Mouse (Mus musculus): Measurements from ENCODE around the gene Sh3glb1. TPM values are rescaled to one million over a fixed set of nuclear protein-coding genes. Genes with fewer than 3 reads are reported as not detected.
"Not testable (repeated sequence)": the region's sequence is repeated elsewhere in the genome, so short reads cannot be mapped to it uniquely, and the experiment has no call there.

Sh3glb1 gene
- 100 to 1,000 TPM; 107 to 113 TPM for total RNA-seq (2021)

DNA sequence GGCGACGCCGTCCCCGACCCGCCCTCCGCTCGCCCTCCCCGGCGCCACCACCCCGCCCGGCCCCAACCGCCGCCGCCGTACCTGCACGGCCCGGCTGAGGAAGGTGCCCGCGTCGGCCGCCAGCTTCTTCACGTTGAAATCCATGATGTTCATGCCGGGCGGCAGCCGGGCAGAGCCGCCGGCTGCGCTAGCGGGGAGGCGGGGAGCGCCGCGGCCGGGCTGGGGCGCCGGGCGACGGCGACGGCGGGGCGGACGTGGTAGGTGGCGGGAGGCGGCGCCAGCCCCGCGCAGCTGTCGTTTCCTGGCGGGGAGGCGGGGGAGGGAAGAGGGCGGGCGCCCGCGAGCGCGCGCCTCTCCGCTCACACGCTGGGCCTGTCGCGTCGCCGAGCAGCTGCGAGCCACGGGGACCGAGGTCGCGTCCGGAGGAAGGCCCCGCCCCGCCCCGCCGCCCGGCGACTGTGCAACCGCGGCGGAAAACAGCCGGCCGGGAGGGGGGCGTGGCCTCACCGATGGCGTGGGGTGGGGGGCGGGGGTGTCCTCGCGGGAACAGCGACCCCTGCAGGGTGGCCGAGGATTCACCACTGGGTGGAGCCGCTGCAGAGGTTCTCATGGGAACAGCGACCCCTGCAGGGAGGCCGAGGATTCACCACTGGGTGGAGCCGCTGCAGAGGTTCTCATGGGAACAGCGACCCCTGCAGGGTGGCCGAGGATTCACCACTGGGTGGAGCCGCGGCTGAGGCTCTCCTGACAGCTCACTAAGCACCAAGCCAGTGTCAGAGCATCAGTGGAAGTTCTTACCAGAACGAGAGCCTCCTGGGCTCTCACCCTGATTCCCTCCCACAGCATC is at the start of gene Sh3glb1:
Sh3glb1 (minus strand) TSS at position 435 of the 847 bp plus-strand sequence.
- DNase-seq (ENCODE audit: extremely low spot score in 1 of 2, low spot score in 2 of 2) = peak; percentile 93 to 97
- intact Hi-C loops (cut with DNase I) = loop anchor here (10.0 kb wide), 1 partner anchor 265 kb away; no protein-coding TSS in a partner anchor

DNA sequence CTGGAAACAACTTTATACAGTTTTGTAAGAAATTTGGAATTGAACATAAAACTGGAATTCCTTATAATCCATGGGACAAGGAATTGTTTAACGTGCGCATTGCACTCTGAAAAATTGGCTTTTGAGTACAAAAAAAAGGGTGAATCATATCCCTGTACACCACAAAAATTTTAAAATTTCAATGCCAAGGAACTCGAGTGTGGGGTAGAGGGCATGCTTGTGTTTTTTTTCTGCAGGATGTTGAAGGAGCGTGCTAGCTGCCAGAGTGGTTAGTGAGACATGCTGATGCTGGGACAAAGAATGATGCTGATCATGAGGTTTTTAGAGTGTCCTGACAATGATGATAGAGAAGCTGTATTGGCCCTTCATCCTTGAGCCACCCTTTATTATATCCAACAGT is 45.0 kb upstream of the Sh3glb1 start:
- no peak for DNase-seq (ENCODE audit: extremely low spot score in 1 of 2, low spot score in 2 of 2)
- intact Hi-C loops (cut with DNase I) = no loop called here

DNA sequence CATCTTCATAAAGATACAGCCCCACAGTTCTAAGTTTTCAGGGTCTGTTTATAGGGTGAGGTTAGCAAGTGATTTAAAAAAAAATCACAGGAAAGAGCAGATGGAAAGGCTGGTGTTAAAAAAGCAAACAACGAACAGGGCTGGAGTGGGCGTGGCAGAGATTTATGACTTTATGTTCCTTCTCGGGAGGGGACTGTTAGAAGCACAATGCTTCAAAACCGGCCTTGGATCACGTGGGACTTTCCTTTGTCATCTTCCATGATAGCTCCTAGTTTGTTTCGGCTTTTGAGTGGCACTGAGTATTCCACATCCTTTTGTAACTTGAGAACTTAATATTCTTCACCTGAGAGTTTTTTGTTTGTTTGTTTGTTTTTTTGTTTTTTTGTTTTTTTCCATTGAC is 41.3 kb upstream of the Sh3glb1 start:
- DNase-seq (ENCODE audit: extremely low spot score in 1 of 2, low spot score in 2 of 2) = no peak
- intact Hi-C loops (cut with DNase I) = no loop called here

DNA sequence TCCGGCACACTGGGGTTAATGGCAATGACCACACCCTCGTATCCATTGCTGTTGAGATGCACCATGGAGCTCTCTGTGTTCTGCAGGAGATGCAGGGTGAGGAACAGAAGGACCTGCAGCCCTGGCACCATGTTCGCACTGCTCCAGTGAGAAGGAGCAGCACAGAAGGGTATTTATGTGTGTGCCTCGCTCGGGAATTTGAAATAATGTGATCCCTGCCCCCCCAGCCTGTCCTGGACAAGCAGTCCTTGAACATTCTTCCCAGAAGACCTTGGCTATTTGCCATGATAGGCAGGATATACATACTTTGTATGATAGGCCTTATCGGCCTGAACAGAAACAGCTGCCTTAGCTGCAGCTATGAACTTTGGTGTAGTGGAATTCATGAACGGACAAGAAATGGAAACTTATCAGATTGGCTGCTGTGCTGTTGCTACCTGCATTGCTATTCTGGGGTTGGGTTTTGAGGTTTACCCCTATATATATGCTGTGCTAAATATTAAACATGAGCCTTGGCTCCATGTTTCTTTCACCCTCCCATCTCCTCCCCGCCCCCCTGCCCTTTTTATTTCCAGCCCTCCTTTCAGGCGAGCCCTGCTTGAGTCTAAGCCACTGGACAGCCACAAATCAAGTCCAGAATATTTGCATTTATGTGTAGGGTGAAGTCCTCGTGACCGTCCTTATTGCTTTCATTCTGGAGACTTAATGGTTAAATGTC is 40.6 kb upstream of the Sh3glb1 start, which contains the start of gene Clca3a1:
Clca3a1 (minus strand) TSS at position 386 of the 718 bp plus-strand sequence.
- intact Hi-C loops (cut with DNase I) = no loop called here
- DNase-seq (ENCODE audit: extremely low spot score in 1 of 2, low spot score in 2 of 2) = no peak

DNA sequence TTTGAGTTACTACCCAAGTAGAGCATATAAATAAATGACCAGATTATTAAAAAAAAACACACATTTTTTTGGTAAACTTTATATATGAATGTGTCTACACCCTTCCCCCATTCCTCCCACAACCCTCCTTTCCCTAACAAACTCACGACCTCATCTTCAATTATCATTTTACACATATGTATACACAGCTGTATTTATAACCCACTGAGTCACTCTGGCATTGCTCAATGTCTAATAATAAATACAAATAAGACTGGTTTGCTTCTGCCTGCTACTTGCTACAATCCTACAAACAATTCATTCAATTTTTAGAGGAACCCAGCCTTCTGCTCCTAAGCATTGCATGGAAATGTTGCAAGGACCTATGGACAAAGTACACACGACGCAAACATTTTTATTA is 39.6 kb upstream of the Sh3glb1 start:
- intact Hi-C loops (cut with DNase I) = loop anchor here (10.0 kb wide), 1 partner anchor 55 kb away; the partner anchor contains the start of gene Clca3a2
- no peak for DNase-seq (ENCODE audit: extremely low spot score in 1 of 2, low spot score in 2 of 2)

DNA sequence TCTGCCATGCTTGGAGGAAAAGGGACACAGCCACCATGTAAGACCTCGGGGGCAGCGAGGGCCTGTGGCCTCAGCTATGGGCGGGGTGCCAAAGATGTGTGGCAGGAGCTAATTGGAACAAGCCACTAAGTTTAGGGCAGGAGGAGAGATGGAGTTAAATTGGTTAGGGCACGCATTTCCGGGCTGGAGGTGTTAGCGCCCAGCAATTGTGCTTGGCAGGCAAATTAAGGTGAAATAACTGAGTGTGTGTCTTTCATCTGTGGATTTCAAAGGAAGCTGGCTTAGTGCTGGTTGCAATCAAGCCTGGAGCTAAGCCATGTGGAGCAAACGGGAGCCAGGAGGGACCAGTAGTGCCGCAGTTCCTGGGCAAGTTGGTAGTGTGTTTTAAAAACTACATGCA is 36.0 kb upstream of the Sh3glb1 start:
- intact Hi-C loops (cut with DNase I) = loop anchor here (10.0 kb wide), 1 partner anchor 59 kb away; the partner anchor contains the start of gene Clca3a2

DNA sequence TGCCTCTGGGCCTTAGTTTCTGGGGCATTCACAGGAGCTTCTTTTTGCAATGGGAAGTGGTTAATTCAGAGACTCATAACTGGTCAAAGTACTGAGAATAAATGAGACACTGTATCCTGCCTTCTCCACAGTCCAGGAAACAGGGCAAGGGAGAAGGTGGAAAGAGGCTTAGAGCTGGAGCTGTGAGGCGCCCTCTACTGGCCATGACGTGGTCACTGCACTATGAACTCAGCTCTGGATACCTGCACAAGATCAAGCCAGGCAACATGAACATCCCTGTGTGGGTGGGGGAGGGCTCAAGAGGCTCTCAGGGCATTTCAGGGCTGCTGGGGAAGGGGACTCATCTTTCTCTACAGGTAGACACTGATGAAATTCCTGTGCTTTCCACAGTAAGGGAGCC is 33.0 kb upstream of the Sh3glb1 start:
- intact Hi-C loops (cut with DNase I) = loop anchor here (10.0 kb wide), 1 partner anchor 62 kb away; the partner anchor contains the start of gene Clca3a2
- no peak for DNase-seq (ENCODE audit: extremely low spot score in 1 of 2, low spot score in 2 of 2)

More for the DNA sequence above, 36.0 kb upstream of the Sh3glb1 start:
- DNase-seq (ENCODE audit: extremely low spot score in 1 of 2, low spot score in 2 of 2) = peak in 1 of 2 experiments; percentile 38

DNA sequence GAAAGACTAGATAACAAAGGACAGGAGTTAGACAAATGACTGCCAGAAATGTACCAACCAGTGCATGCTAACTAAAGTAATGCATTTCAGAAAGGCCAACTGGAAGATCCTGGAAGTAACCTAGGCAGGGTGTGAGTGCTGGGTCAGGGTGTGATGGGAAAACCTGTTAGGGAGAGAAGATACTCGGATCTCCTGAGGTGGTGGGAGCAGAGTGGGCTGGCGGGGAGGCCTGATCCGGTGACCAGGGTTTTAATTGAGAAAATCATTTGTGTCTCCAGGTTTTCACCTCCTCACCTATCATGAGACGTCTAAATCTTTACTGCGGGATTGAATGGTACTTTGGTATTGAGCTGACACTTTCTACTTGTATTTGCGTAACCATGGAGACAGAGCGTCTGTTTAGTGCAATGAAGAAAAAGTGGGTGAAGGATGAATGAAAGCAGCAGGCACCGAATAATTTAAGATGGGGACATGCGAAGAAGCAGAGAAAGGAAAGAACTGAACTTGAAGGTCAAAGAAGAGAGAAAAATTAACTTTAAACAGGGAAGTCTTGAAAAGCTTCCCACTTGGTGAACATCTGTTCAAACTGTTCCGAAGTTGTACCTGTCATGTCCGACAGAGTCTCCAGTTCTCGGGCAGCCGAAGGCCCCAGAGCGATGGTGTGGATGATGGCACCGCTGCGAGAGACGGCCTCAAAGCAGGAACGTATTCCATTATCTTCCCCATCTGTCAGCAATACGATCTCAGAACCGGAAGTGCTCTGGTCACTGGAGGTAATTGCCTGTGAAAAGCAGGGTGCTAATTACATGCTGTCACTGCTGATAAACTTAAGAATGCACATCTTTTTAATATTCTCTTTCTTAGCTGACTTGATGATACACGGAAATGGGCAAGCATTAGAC is 29.2 kb upstream of the Sh3glb1 start:
- DNase-seq (ENCODE audit: extremely low spot score in 1 of 2, low spot score in 2 of 2); intact Hi-C loops (cut with DNase I): not testable (repeated sequence)

DNA sequence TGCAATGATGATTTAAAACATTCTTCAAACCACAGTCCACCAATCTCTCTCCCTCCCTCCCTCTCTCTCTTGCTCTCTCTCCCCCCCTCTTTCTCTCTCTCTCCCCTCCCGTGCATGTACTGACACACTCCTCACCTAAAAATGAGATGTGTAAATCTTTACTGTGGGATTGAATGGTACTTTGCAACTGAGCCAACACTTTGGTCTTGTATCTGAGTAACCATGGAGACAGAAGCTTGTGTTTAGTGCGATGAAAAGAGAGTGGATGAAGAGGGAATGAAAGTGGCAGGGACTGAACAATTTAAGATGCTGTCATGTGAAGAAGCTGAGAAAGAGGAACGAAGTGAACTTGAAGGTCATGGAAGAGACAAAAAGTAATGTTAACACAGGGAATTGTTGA is 27.6 kb upstream of the Sh3glb1 start:
- intact Hi-C loops (cut with DNase I); DNase-seq (ENCODE audit: extremely low spot score in 1 of 2, low spot score in 2 of 2): not testable (repeated sequence)

DNA sequence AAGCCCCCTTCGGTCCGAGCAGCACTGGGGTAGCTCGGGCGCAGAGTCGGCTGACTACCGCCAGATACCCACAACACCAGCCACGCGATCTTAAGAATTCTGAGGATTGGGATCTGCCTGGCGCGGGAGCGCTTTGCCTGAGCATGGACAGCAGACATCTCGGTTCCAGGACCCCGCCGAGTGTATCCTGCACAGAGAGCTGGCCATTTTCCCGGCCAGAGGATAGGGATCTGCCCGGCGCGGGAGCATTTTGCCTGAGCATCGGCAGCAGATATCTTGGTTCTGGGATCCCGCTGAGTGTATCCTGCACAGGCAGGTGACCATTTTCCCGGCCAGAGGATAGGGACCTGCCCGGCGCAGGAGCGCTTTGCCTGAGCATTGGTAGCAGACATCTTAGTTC is 18.3 kb upstream of the Sh3glb1 start:
- DNase-seq (ENCODE audit: extremely low spot score in 1 of 2, low spot score in 2 of 2); intact Hi-C loops (cut with DNase I): not testable (repeated sequence)

DNA sequence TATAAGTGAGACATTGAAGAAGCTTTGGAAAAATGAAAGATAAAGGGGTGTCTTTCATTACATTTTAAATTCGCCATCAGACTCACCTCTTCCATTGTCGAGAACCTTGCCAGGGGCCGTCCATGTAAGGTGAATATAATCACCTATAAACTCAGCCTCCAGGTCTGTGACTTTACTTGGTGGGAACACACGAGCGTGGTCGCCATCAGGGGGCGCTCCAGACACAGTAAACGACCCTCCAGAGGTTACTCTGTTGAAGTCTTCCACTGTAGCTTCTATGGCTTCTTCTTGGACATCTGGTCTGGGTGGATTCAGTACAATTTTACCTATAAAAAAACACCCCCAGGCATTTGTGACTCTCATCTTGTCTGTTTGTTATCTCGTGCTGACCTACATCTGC is 16.7 kb upstream of the Sh3glb1 start:
- intact Hi-C loops (cut with DNase I) = no loop called here
- peak in 1 of 2 experiments; percentile 63 for DNase-seq (ENCODE audit: extremely low spot score in 1 of 2, low spot score in 2 of 2)

DNA sequence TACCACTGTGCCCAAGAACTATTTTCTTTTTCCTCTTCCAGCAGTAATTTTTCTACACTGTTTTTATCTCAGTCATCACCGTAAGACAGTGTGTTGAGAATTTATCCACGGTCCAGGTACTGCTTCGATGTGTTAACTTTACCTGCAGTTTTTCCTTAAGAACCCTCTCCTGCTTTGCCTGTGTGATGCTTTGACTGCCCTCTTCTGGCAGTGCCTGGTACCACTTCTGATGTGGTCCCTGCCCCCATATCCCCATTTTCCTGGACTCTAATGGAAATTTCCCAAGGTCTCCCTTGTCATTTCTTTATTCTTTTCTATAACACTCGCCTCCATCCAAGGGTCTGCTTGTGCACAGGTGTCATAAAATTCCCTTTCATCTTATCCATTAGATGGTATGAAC is 3.3 kb upstream of the Sh3glb1 start:
- intact Hi-C loops (cut with DNase I) = no loop called here
- DNase-seq (ENCODE audit: extremely low spot score in 1 of 2, low spot score in 2 of 2) = peak in 1 of 2 experiments; percentile 36

DNA sequence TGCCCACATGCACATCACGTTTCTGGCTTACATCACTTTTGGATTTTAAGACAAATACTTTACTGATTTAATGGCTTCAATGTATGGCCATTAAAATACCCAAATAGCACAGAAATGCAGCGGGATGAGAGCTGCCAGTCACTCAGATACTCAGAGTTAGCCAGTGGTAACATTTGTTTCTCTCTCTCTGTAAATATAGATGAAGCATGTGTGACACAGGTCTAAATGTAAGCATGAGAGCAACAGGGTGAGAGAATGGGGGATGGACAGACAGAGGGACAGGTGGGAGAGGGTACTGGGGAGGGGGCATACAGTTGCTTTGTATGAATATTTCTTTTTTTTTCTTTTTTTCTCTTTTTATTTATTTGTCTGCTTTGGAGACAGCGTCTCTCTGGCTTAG is 2.4 kb upstream of the Sh3glb1 start:
- DNase-seq (ENCODE audit: extremely low spot score in 1 of 2, low spot score in 2 of 2); intact Hi-C loops (cut with DNase I): not testable (repeated sequence)

DNA sequence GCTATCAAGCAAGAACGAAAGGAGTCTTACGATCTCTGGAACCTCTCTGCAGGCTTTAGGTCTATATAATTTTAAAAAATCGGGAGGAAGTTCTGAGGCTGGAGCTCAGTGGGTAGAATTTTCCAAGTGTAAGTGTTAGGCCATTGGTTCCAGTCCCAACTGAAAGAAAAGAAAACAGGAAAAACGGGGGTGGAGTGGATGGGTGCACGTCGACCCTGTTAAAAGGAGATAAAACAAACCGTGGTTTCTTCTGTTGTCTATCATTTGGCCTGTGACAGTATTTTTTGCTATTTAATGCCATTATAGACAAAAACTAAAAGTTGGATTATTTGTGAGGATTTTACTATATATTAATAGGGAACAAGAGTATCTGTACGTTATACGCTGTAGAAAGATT is 1.7 kb upstream of the Sh3glb1 start:
- intact Hi-C loops (cut with DNase I) = no loop called here
- DNase-seq (ENCODE audit: extremely low spot score in 1 of 2, low spot score in 2 of 2) = no peak

DNA sequence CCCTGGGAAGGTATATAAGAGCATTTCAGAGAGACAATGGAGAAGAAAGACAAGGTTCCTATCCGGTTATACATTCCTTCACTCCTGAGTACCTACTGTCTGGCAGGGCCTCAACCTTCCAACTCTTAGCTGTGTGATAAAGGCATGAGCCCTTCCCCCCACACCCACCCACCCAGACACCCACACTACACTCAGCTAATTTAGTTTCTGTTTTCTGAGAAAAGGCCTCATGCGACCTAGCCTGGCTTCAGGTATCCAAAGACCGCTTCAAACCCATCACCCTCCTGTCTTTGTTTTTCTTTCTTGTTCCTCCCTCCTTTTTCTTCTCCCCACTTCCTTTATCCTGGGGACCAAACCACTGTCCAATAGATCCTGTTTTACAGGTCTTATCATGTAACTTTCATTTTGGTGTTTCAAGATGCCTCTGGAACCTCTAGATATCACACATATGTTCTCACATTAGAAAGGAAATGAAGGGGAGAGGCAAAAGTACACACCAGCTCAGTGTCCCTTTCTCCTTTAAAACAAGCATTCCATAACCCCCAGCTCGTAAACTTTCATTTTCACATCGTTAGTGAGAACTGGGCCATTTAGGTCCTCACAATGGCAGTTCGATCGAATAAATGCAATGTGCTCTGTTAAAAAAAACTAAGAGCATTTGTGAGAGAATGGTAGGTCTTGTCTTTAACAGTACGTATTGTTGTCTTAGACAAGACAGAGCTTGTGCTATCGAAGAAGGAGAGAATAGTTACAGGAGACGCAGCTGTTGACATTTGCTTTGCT is 1.1 kb upstream of the Sh3glb1 start:
- DNase-seq (ENCODE audit: extremely low spot score in 1 of 2, low spot score in 2 of 2) = no peak
- intact Hi-C loops (cut with DNase I) = no loop called here

DNA sequence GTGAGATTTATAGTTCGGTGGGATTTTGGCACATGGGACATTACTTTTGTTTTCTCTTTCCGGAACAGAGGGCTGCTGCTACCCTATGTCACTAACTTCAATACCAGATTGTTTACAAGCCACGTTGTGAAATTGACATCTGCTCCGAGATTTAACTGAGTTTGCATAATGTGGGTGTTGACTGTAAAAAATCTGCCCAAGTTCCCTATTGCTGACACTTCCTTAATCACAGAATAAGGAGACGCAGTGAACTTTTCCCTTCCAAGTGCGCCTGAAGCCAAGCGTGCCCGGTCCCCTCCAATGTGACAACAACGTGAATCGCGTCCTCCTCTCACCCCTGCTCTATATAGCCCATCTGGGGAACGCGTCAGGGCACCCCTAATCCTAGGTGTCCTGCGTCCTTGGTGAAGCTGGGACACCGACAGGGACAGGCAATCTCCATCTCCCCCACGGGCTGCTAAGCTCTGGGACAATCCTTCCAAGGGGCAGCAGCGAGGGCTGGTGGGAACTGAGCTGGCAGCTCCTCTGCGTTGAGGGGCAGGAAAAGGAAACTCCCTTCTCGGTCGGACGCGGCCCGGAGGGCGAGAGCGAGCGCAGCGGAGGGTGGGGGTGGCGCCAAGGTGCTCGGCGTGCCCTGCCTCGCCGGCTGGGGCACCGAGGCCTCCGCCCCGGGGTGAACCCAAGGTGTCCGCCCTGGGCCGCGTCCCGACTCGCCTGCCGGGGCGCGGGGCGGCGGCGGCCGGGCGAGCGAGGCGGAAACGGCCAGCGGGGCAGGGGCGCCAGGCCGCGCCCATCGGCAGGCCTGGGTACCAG is 841 bp downstream of the Sh3glb1 start:
- intact Hi-C loops (cut with DNase I) = loop anchor here (10.0 kb wide), 1 partner anchor 264 kb away; no protein-coding TSS in a partner anchor
- peak; percentile 40 to 83 for DNase-seq (ENCODE audit: extremely low spot score in 1 of 2, low spot score in 2 of 2)

DNA sequence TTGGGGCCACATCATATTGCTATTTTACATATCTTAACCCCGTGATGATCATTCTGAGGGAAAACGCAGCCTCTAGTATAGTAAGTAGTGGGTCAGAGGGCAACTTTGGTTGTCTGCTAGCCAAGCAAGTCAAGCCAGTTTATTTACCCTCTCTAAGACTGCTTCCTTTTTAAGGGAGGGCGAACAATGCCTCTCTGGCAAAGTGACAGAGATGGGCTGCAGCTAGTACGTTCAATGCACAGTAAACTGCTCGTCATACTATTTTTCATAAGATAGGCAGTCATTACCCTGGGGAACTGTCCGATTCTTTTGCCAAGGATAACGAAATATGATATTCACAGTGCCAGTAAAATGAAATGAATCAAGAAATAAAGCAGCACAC is 1.4 kb downstream of the Sh3glb1 start:
- intact Hi-C loops (cut with DNase I) = loop anchor here (10.0 kb wide), 1 partner anchor 264 kb away; no protein-coding TSS in a partner anchor
- DNase-seq (ENCODE audit: extremely low spot score in 1 of 2, low spot score in 2 of 2) = peak in 1 of 2 experiments; percentile 70
